Mouse (Mus musculus) embryonic fibroblast, embryonic 13.5 days (primary cell): ENCODE results near the gene Fam151a.

Experiments
- CTCF ChIP-seq: IDR thresholded peaks from 2 replicates; pipeline ENCODE4 v1.5.1; 2011; ENCODE audit warnings: mild to moderate bottlenecking, control low read depth, low read length, moderate library complexity, borderline replicate concordance; ENCODE audit not compliant: insufficient read depth
- POLR2A ChIP-seq: IDR thresholded peaks from 2 replicates; pipeline ENCODE4 v1.6.1; 2011; ENCODE audit warnings: low read depth, mild to moderate bottlenecking, control low read depth, low read length, moderate library complexity

- TF ChIP-seq POLR2A (no peak), CTCF (no peak)
Observed at GRCm38 (mm10) chr4:106751726-106752125, 18.0 kb downstream of the Fam151a start.
